Mouse (Mus musculus): ENCODE measurements around the gene Slc39a10. TPM values are rescaled to one million over a fixed set of nuclear protein-coding genes. Genes with fewer than 3 reads are reported as not detected.
A peak's percentile ranks its signal among the peaks of the same experiment; 100 is the strongest.

The Slc39a10 gene
- polyA plus RNA-seq, 1 experiment from 2014 or later, result 27.8 TPM

- Histone ChIP-seq H3K4me2 (ENCODE audit: low read length) (0 out of 2 replicates have a peak overlapping the region, but pooled peaks have one; percentile 48), H3K27me3 (ENCODE audit: control insufficient read depth, insufficient read depth, low read length) (no peaks in the 10 kb centered on the region), H3K9me3 (ENCODE audit: control insufficient read depth, low read length) (no peaks in the 10 kb centered on the region), H3K27ac (replicated peaks in 1 of 2; ENCODE audit: control insufficient read depth in 1 of 2, insufficient read depth in 1 of 2, low read depth in 2 of 2, low read length in 2 of 2) (no peak overlapping the region), H3K36me3 (ENCODE audit: control insufficient read depth, insufficient read depth, low read length) (no peaks in the 10 kb centered on the region), H3K4me3 (ENCODE audit: control insufficient read depth in 1 of 2, insufficient read depth in 1 of 2, low read depth in 1 of 2, low read length in 2 of 2) (no peak overlapping the region), H3K9ac (ENCODE audit: low read length) (no peak overlapping the region), H3K4me1 (ENCODE audit: control insufficient read depth in 2 of 2, insufficient read depth in 2 of 2, low read length in 2 of 2) (peaks cover 9 to 22% of the 10 kb centered on the region in 2 experiments; a peak in 3 of 4 replicates)
- ATAC-seq (ENCODE audit: insufficient number of reproducible peaks, insufficient read depth, low FRiP score, low read depth), result no peak
- 46% methylated on average over 4 of the region's 4 CpGs for WGBS
These were observed 3.9 kb downstream of the Slc39a10 start for GRCm38 (mm10) chr1:46888726-46889125.

GRCm38 (mm10) chr1:46888324-46888723, 4.3 kb downstream of the Slc39a10 start:
- Histone ChIP-seq H3K4me3 (ENCODE audit: control insufficient read depth in 1 of 2, insufficient read depth in 1 of 2, low read depth in 1 of 2, low read length in 2 of 2) (no peak overlapping the region), H3K27ac (replicated peaks in 1 of 2; ENCODE audit: control insufficient read depth in 1 of 2, insufficient read depth in 1 of 2, low read depth in 2 of 2, low read length in 2 of 2) (peak overlapping the region in 1 of 2 experiments; percentile 38; a peak in 1 of 4 replicates), H3K4me1 (ENCODE audit: control insufficient read depth in 2 of 2, insufficient read depth in 2 of 2, low read length in 2 of 2) (peaks cover 9 to 22% of the 10 kb centered on the region in 2 experiments; a peak in 3 of 4 replicates), H3K9ac (ENCODE audit: low read length) (no peak overlapping the region), H3K36me3 (ENCODE audit: control insufficient read depth, insufficient read depth, low read length) (no peaks in the 10 kb centered on the region), H3K9me3 (ENCODE audit: control insufficient read depth, low read length) (no peaks in the 10 kb centered on the region), H3K27me3 (ENCODE audit: control insufficient read depth, insufficient read depth, low read length) (no peaks in the 10 kb centered on the region), H3K4me2 (ENCODE audit: low read length) (peak overlapping the region; percentile 48; the same call in 1 of the 2 replicates)
- no peak for ATAC-seq (ENCODE audit: insufficient number of reproducible peaks, insufficient read depth, low FRiP score, low read depth)
- WGBS, result 10% methylated on average over 2 of the region's 2 CpGs

GRCm38 (mm10) chr1:46887908-46888307, 4.7 kb downstream of the Slc39a10 start:
- H3K9ac ChIP-seq (ENCODE audit: low read length), result no peak overlapping the region
- H3K36me3 ChIP-seq (ENCODE audit: control insufficient read depth, insufficient read depth, low read length), result no peaks in the 10 kb centered on the region
- H3K9me3 ChIP-seq (ENCODE audit: control insufficient read depth, low read length), result no peaks in the 10 kb centered on the region
- 0 out of 4 replicates have a peak overlapping the region, but pooled peaks of 1 of the 2 experiments have one; percentile 14 for H3K4me3 ChIP-seq (ENCODE audit: control insufficient read depth in 1 of 2, insufficient read depth in 1 of 2, low read depth in 1 of 2, low read length in 2 of 2)
- peak overlapping the region; percentile 48 for H3K4me2 ChIP-seq (ENCODE audit: low read length)
- H3K27ac ChIP-seq (replicated peaks in 1 of 2; ENCODE audit: control insufficient read depth in 1 of 2, insufficient read depth in 1 of 2, low read depth in 2 of 2, low read length in 2 of 2), result peak overlapping the region in 1 of 2 experiments; percentile 38; a peak in 1 of 4 replicates
- ATAC-seq (ENCODE audit: insufficient number of reproducible peaks, insufficient read depth, low FRiP score, low read depth), result no peak
- H3K4me1 ChIP-seq (ENCODE audit: control insufficient read depth in 2 of 2, insufficient read depth in 2 of 2, low read length in 2 of 2), result peaks cover 9 to 22% of the 10 kb centered on the region in 2 experiments; a peak in 3 of 4 replicates
- 7% methylated on average over 6 of the region's 6 CpGs for WGBS
- no peaks in the 10 kb centered on the region for H3K27me3 ChIP-seq (ENCODE audit: control insufficient read depth, insufficient read depth, low read length)

GRCm38 (mm10) chr1:46886091-46886490, 6.6 kb downstream of the Slc39a10 start:
- no peak for ATAC-seq (ENCODE audit: insufficient number of reproducible peaks, insufficient read depth, low FRiP score, low read depth)

GRCm38 (mm10) chr1:46885231-46885630, 7.4 kb downstream of the Slc39a10 start:
- Histone ChIP-seq H3K4me2 (ENCODE audit: low read length) (no peak overlapping the region), H3K27ac (replicated peaks in 1 of 2; ENCODE audit: control insufficient read depth in 1 of 2, insufficient read depth in 1 of 2, low read depth in 2 of 2, low read length in 2 of 2) (no peak overlapping the region)
- no peak for ATAC-seq (ENCODE audit: insufficient number of reproducible peaks, insufficient read depth, low FRiP score, low read depth)

More at GRCm38 (mm10) chr1:46886091-46886490, 6.6 kb downstream of the Slc39a10 start:
- WGBS, result 46% methylated on average over 9 of the region's 9 CpGs
- Histone ChIP-seq H3K9me3 (ENCODE audit: control insufficient read depth, low read length) (no peaks in the 10 kb centered on the region), H3K9ac (ENCODE audit: low read length) (no peak overlapping the region), H3K4me1 (ENCODE audit: control insufficient read depth in 2 of 2, insufficient read depth in 2 of 2, low read length in 2 of 2) (peaks cover 9 to 22% of the 10 kb centered on the region in 2 experiments; a peak in 3 of 4 replicates), H3K4me2 (ENCODE audit: low read length) (no peak overlapping the region; the same call in 1 of the 2 replicates), H3K27me3 (ENCODE audit: control insufficient read depth, insufficient read depth, low read length) (no peaks in the 10 kb centered on the region), H3K36me3 (ENCODE audit: control insufficient read depth, insufficient read depth, low read length) (no peaks in the 10 kb centered on the region), H3K27ac (replicated peaks in 1 of 2; ENCODE audit: control insufficient read depth in 1 of 2, insufficient read depth in 1 of 2, low read depth in 2 of 2, low read length in 2 of 2) (no peak overlapping the region), H3K4me3 (ENCODE audit: control insufficient read depth in 1 of 2, insufficient read depth in 1 of 2, low read depth in 1 of 2, low read length in 2 of 2) (no peak overlapping the region)

GRCm38 (mm10) chr1:46879951-46880350, 12.7 kb downstream of the Slc39a10 start:
- Histone ChIP-seq H3K4me3 (ENCODE audit: control insufficient read depth in 1 of 2, insufficient read depth in 1 of 2, low read depth in 1 of 2, low read length in 2 of 2) (no peak overlapping the region), H3K27ac (replicated peaks in 1 of 2; ENCODE audit: control insufficient read depth in 1 of 2, insufficient read depth in 1 of 2, low read depth in 2 of 2, low read length in 2 of 2) (no peak overlapping the region), H3K4me2 (ENCODE audit: low read length) (no peak overlapping the region), H3K36me3 (ENCODE audit: control insufficient read depth, insufficient read depth, low read length) (no peaks in the 10 kb centered on the region), H3K9me3 (ENCODE audit: control insufficient read depth, low read length) (no peaks in the 10 kb centered on the region), H3K9ac (ENCODE audit: low read length) (no peak overlapping the region), H3K4me1 (ENCODE audit: control insufficient read depth in 2 of 2, insufficient read depth in 2 of 2, low read length in 2 of 2) (no peaks in the 10 kb centered on the region), H3K27me3 (ENCODE audit: control insufficient read depth, insufficient read depth, low read length) (no peaks in the 10 kb centered on the region)
- no peak for ATAC-seq (ENCODE audit: insufficient number of reproducible peaks, insufficient read depth, low FRiP score, low read depth)

More at GRCm38 (mm10) chr1:46885231-46885630, 7.4 kb downstream of the Slc39a10 start:
- Histone ChIP-seq H3K9me3 (ENCODE audit: control insufficient read depth, low read length) (no peaks in the 10 kb centered on the region), H3K9ac (ENCODE audit: low read length) (no peak overlapping the region), H3K4me3 (ENCODE audit: control insufficient read depth in 1 of 2, insufficient read depth in 1 of 2, low read depth in 1 of 2, low read length in 2 of 2) (no peak overlapping the region), H3K36me3 (ENCODE audit: control insufficient read depth, insufficient read depth, low read length) (no peaks in the 10 kb centered on the region), H3K27me3 (ENCODE audit: control insufficient read depth, insufficient read depth, low read length) (no peaks in the 10 kb centered on the region), H3K4me1 (ENCODE audit: control insufficient read depth in 2 of 2, insufficient read depth in 2 of 2, low read length in 2 of 2) (peaks cover 9 to 22% of the 10 kb centered on the region in 2 experiments; a peak in 3 of 4 replicates)
- WGBS, result under 1% methylated on average over 3 of the region's 3 CpGs

- no peaks in the 10 kb centered on the region for H3K4me1 ChIP-seq (ENCODE audit: control insufficient read depth in 2 of 2, insufficient read depth in 2 of 2, low read length in 2 of 2)
- no peak overlapping the region for H3K4me2 ChIP-seq (ENCODE audit: low read length)
- ATAC-seq (ENCODE audit: insufficient number of reproducible peaks, insufficient read depth, low FRiP score, low read depth), result no peak
- H3K4me3 ChIP-seq (ENCODE audit: control insufficient read depth in 1 of 2, insufficient read depth in 1 of 2, low read depth in 1 of 2, low read length in 2 of 2), result no peak overlapping the region
- H3K27me3 ChIP-seq (ENCODE audit: control insufficient read depth, insufficient read depth, low read length), result no peaks in the 10 kb centered on the region
- H3K9ac ChIP-seq (ENCODE audit: low read length), result no peak overlapping the region
- no peak overlapping the region for H3K27ac ChIP-seq (replicated peaks in 1 of 2; ENCODE audit: control insufficient read depth in 1 of 2, insufficient read depth in 1 of 2, low read depth in 2 of 2, low read length in 2 of 2)
- H3K36me3 ChIP-seq (ENCODE audit: control insufficient read depth, insufficient read depth, low read length), result no peaks in the 10 kb centered on the region
- 56% methylated on average over 3 of the region's 3 CpGs for WGBS
- H3K9me3 ChIP-seq (ENCODE audit: control insufficient read depth, low read length), result no peaks in the 10 kb centered on the region
These were observed 18.9 kb downstream of the Slc39a10 start for GRCm38 (mm10) chr1:46873770-46874169.

- H3K9me3 ChIP-seq (ENCODE audit: control insufficient read depth, low read length), result no peaks in the 10 kb centered on the region
- H3K4me2 ChIP-seq (ENCODE audit: low read length), result no peak overlapping the region
- no peak overlapping the region for H3K9ac ChIP-seq (ENCODE audit: low read length)
- H3K36me3 ChIP-seq (ENCODE audit: control insufficient read depth, insufficient read depth, low read length), result no peaks in the 10 kb centered on the region
- H3K4me3 ChIP-seq (ENCODE audit: control insufficient read depth in 1 of 2, insufficient read depth in 1 of 2, low read depth in 1 of 2, low read length in 2 of 2), result no peak overlapping the region
- H3K27me3 ChIP-seq (ENCODE audit: control insufficient read depth, insufficient read depth, low read length), result no peaks in the 10 kb centered on the region
- H3K4me1 ChIP-seq (ENCODE audit: control insufficient read depth in 2 of 2, insufficient read depth in 2 of 2, low read length in 2 of 2), result no peaks in the 10 kb centered on the region
- no peak overlapping the region for H3K27ac ChIP-seq (replicated peaks in 1 of 2; ENCODE audit: control insufficient read depth in 1 of 2, insufficient read depth in 1 of 2, low read depth in 2 of 2, low read length in 2 of 2)
- no peak for ATAC-seq (ENCODE audit: insufficient number of reproducible peaks, insufficient read depth, low FRiP score, low read depth)
These were observed 22.9 kb downstream of the Slc39a10 start for GRCm38 (mm10) chr1:46869788-46870187.
